Mouse (Mus musculus): ENCODE results near the gene 2610001J05Rik. TPM values are rescaled to one million over a fixed set of nuclear protein-coding genes. Genes with fewer than 3 reads are reported as not detected.

2610001J05Rik gene
- polyA plus RNA-seq (2012; rRNA removed): 22.5 and 30.0 TPM in 2 replicates

DNA sequence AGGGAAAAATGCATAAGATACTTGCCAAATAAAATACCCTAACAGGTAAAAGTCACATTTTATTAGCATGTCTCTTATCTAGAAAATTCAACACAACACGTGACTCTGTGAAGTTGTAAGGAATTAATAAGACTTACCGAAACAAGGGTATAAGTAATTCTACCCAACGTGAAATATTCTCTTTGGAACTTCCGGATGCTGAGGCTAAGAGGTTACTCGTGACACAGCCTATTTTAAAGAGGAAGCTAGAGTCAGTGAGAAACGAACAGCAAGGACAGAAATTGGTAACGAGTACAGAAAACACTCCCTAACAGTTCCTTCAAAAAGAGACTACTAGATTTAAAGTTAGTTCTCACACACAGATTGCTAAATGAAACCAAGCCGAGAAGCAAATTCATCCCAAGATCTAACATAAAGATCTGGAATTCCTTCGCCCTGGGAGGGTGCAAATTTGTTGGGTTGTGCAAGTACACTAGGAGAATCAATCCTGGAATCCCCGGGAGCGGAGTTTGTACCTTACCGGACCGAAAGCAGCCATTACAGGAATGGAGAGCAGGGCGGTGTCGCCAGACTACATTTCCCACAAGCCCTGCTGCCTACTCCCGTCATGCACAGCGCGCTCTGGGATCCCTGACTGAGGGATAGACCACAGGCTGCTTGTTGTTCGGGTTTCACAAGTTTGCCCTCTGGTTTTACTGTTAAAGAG lies at the start of gene 2610001J05Rik:
TSS of gene 2610001J05Rik (minus strand) at position 600 of the 706 bp plus-strand sequence.
- WGBS: 0% methylated on average over 19 of the region's 19 CpGs
- H3K4me1 ChIP-seq (replicated peaks; ENCODE audit: control insufficient read depth, insufficient read depth, low read length): peaks cover 5% of the 10 kb centered on the region
- peak; percentile 93 for DNase-seq
- peak within 1 kb of the TSS; percentile 52; the same call in 1 of the 2 replicates for H3K27ac ChIP-seq (ENCODE audit: control insufficient read depth, insufficient read depth, low read length)
- no peaks in the 10 kb centered on the region for H3K27me3 ChIP-seq (ENCODE audit: control insufficient read depth, insufficient read depth, low read length)
- no peaks in the 10 kb centered on the region for H3K36me3 ChIP-seq (ENCODE audit: control insufficient read depth, insufficient read depth, low read length)
- peak within 1 kb of the TSS; percentile 47 for H3K4me3 ChIP-seq (ENCODE audit: control insufficient read depth, insufficient read depth, low read length)
- no peak for TF ChIP-seq CTCF (IDR thresholded peaks at IDR 0.05; ENCODE audit: borderline replicate concordance, control insufficient read depth, extremely low read depth, insufficient read depth, low read length, poor library complexity)
- TF ChIP-seq POLR2A (IDR thresholded peaks at IDR 0.05; ENCODE audit: control insufficient read depth, extremely low read depth, insufficient read depth, low read length, poor library complexity): peak; percentile 66

DNA sequence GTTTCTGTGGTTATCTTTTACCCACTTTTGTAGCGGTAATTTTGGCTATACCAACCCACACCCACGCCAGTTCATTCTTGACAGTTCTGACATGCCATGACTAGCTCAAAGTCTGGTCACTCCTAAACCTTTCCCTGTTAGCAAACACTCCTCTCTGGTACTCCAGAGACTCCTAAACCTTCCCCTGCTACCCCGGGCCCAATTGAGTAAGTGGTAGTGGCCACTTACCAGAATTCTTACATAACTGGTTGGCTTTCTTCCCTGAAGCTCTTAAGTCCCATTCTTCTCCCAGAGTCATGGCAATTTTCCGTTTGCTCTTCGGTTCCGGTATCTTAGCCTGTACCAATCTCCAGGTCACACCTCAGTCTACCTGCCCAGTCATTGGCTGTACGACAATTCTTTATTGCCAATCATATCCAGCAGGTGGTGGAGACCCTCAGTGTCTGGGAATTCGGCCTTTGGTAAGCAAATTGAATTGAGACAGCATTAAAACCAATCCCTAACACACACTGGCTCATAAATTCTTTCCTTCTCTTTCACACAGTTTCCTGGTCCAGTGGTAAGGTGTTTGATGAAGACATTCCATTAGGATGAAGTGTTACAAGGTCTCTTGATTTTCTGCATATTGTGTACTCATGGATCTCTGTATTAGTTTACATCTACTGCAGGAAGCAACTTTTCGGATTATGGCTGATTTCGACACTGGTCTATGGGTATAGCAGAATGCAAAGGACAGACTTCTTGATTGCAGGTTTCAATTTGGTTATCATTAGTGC lies 38.6 kb upstream of the 2610001J05Rik start:
- WGBS: 95% methylated on average over 10 of the region's 10 CpGs
- no peak for DNase-seq

DNA sequence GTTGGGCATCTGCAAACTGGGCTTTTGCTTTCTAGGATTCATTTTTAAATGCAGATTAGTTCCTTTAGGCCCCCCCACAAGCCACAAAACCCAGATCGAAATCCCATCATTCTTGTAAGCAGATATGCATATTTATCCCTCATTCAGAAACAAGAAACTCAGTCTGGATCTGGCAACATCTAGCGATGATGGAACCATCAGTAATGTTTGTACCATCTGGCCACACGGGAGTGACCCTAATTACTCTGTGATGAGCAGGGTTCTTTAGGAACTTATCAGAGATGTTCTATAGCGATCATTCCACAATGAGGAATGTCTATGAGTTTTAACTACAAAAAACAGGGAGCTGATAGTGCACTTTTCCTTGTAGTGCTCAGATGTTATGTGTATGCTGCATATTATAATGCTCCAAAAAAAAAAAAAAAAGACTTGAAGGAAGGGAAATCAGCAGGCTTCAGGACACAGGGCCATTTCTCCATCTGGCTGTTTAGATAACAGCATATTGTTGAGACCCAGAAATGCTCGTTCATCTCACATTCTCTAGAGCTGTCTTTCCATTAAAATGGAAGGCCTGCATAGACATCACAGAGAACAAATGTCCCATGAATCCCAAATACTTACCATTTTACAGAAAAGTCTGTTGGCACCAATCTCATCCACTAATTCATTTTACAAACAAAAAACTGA lies 31.8 kb upstream of the 2610001J05Rik start:
- Histone ChIP-seq H3K27ac (ENCODE audit: control insufficient read depth, insufficient read depth, low read length) (no peak overlapping the region), H3K27me3 (ENCODE audit: control insufficient read depth, insufficient read depth, low read length) (no peaks in the 10 kb centered on the region), H3K4me1 (replicated peaks; ENCODE audit: control insufficient read depth, insufficient read depth, low read length) (no peaks in the 10 kb centered on the region), H3K4me3 (ENCODE audit: control insufficient read depth, insufficient read depth, low read length) (no peak overlapping the region), H3K36me3 (ENCODE audit: control insufficient read depth, insufficient read depth, low read length) (no peaks in the 10 kb centered on the region)
- 93% methylated on average over 5 of the region's 5 CpGs for WGBS
- TF ChIP-seq POLR2A (IDR thresholded peaks at IDR 0.05; ENCODE audit: control insufficient read depth, extremely low read depth, insufficient read depth, low read length, poor library complexity): no peak
- no peak for TF ChIP-seq CTCF (IDR thresholded peaks at IDR 0.05; ENCODE audit: borderline replicate concordance, control insufficient read depth, extremely low read depth, insufficient read depth, low read length, poor library complexity)
- no peak for DNase-seq

More for the DNA sequence above, 38.6 kb upstream of the 2610001J05Rik start:
- Histone ChIP-seq H3K27ac (ENCODE audit: control insufficient read depth, insufficient read depth, low read length) (no peak overlapping the region), H3K36me3 (ENCODE audit: control insufficient read depth, insufficient read depth, low read length) (no peaks in the 10 kb centered on the region), H3K4me1 (replicated peaks; ENCODE audit: control insufficient read depth, insufficient read depth, low read length) (no peaks in the 10 kb centered on the region), H3K4me3 (ENCODE audit: control insufficient read depth, insufficient read depth, low read length) (no peak overlapping the region), H3K27me3 (ENCODE audit: control insufficient read depth, insufficient read depth, low read length) (no peaks in the 10 kb centered on the region)
- TF ChIP-seq POLR2A (IDR thresholded peaks at IDR 0.05; ENCODE audit: control insufficient read depth, extremely low read depth, insufficient read depth, low read length, poor library complexity) (no peak), CTCF (IDR thresholded peaks at IDR 0.05; ENCODE audit: borderline replicate concordance, control insufficient read depth, extremely low read depth, insufficient read depth, low read length, poor library complexity) (no peak)

DNA sequence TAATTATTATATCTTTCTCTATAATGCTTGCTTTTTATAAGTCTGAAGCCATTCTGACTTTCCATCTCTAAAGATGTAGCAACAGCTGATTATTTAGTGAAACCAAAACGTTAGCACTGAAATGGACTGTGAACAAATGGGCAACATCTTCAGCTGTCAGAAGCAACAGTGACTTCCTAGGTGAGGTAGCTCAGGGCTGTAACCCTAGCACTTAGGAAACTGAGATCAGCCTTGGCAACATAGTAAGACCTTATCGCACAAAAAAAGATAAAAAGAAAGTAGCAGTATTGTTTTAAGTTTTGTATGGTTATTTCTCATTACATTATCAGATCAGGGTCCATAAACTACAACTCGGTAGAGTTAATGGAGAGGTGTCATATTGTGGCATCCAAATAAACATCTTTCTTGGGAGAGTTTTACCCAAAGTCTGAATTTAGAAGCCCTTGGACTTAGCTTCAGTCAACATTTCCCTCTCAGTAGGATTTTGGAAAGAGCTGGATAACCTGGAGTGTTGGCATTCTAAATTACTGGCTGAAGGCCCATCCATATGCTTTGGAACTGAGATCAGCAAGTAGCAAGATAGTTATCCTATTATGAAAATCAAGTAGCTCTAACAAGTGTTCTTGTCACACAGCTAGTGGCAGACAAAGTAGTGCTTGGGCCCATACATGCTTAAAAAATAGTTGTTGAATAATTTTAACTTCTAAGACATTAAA lies 13.7 kb upstream of the 2610001J05Rik start:
- WGBS: 93% methylated on average over 3 of the region's 3 CpGs
- Histone ChIP-seq H3K27me3 (ENCODE audit: control insufficient read depth, insufficient read depth, low read length) (no peaks in the 10 kb centered on the region), H3K36me3 (ENCODE audit: control insufficient read depth, insufficient read depth, low read length) (no peaks in the 10 kb centered on the region), H3K27ac (ENCODE audit: control insufficient read depth, insufficient read depth, low read length) (no peak overlapping the region), H3K4me3 (ENCODE audit: control insufficient read depth, insufficient read depth, low read length) (no peak overlapping the region), H3K4me1 (replicated peaks; ENCODE audit: control insufficient read depth, insufficient read depth, low read length) (no peaks in the 10 kb centered on the region)
- DNase-seq: no peak
- no peak for TF ChIP-seq CTCF (IDR thresholded peaks at IDR 0.05; ENCODE audit: borderline replicate concordance, control insufficient read depth, extremely low read depth, insufficient read depth, low read length, poor library complexity)
- no peak for TF ChIP-seq POLR2A (IDR thresholded peaks at IDR 0.05; ENCODE audit: control insufficient read depth, extremely low read depth, insufficient read depth, low read length, poor library complexity)

DNA sequence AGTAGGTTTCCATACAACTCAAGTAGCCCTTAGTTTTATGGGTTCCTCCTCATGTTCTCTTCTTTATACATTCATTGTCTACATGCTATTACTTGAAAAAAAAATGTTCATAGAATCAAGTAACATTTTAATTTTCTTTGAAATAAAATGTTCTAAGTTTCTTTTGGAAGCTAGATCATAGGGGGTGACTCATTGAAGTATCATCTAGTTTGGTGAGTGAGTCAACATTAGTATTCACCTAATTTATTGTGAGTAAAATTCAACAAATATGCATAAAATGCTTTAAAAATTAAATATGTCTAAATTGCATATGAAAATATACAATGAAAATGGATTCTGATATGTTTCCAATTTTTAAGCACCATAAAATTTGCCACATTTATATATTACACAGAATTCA lies 11.6 kb upstream of the 2610001J05Rik start:
- no peaks in the 10 kb centered on the region for H3K27me3 ChIP-seq (ENCODE audit: control insufficient read depth, insufficient read depth, low read length)
- H3K27ac ChIP-seq (ENCODE audit: control insufficient read depth, insufficient read depth, low read length): no peak overlapping the region
- no peaks in the 10 kb centered on the region for H3K4me1 ChIP-seq (replicated peaks; ENCODE audit: control insufficient read depth, insufficient read depth, low read length)
- no peaks in the 10 kb centered on the region for H3K36me3 ChIP-seq (ENCODE audit: control insufficient read depth, insufficient read depth, low read length)
- TF ChIP-seq CTCF (IDR thresholded peaks at IDR 0.05; ENCODE audit: borderline replicate concordance, control insufficient read depth, extremely low read depth, insufficient read depth, low read length, poor library complexity) (no peak), POLR2A (IDR thresholded peaks at IDR 0.05; ENCODE audit: control insufficient read depth, extremely low read depth, insufficient read depth, low read length, poor library complexity) (no peak)
- no peak overlapping the region for H3K4me3 ChIP-seq (ENCODE audit: control insufficient read depth, insufficient read depth, low read length)
- DNase-seq: no peak

DNA sequence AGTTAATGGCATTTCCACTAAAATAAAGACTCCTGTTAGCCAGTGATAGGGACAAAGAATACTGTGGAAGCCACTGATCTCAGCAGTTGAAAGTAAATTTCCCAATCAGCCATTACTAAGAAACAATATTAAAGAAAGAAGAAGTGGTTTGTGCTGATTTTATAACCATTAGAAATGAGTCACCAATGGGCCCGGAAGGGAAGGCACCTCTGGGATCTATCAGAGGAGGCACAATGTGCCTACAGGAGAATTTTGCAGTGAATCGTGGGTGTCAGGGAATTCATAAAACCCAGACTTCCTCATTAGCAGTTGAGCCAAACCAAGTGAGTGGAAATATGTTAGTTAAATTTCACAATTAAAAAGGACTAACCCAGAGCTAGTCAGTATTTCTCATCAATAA lies 2.6 kb upstream of the 2610001J05Rik start:
- Histone ChIP-seq H3K27ac (ENCODE audit: control insufficient read depth, insufficient read depth, low read length) (no peak overlapping the region), H3K27me3 (ENCODE audit: control insufficient read depth, insufficient read depth, low read length) (no peaks in the 10 kb centered on the region), H3K36me3 (ENCODE audit: control insufficient read depth, insufficient read depth, low read length) (no peaks in the 10 kb centered on the region), H3K4me1 (replicated peaks; ENCODE audit: control insufficient read depth, insufficient read depth, low read length) (peaks cover 5% of the 10 kb centered on the region), H3K4me3 (ENCODE audit: control insufficient read depth, insufficient read depth, low read length) (no peak overlapping the region)
- 90% methylated on average over 2 of the region's 2 CpGs for WGBS
- no peak for DNase-seq
- TF ChIP-seq POLR2A (IDR thresholded peaks at IDR 0.05; ENCODE audit: control insufficient read depth, extremely low read depth, insufficient read depth, low read length, poor library complexity): no peak
- no peak for TF ChIP-seq CTCF (IDR thresholded peaks at IDR 0.05; ENCODE audit: borderline replicate concordance, control insufficient read depth, extremely low read depth, insufficient read depth, low read length, poor library complexity)

All from thymus, adult 2 months (tissue).